9 mouse cellular contexts compared by ENCODE assay signal in genomic region chr12:45443512-45444190, GRCm38 (mm10).
DNase-seq lines count a peak whose midpoint lies in the region; ATAC-seq and TF ChIP-seq lines count a peak whose summit lies in the region.
"Had no signal": no experiment of that assay in that cellular context is flagged by ENCODE, and none has a peak within 500 bp of the region (broad histone marks: within the 10 kb centered on the region; RNA-seq: fewer than 3 reads in every experiment).

No protein-coding gene starts in this region.

- WGBS in hindbrain, embryonic 15.5 days = 57% methylated on average over 8 of the region's 8 CpGs
- 50% methylated on average over 8 of the region's 8 CpGs for WGBS in lung, embryonic 14.5 days

- peaks cover 32% of the 10 kb centered on the region for H3K9me3 ChIP-seq in CH12.LX (replicated peaks; ENCODE audit: low read length)
- H3K9me3 ChIP-seq in hindbrain, embryonic 15.5 days = no peaks in the 10 kb centered on the region
- no peaks in the 10 kb centered on the region for H3K9me3 ChIP-seq in lung, embryonic 14.5 days (ENCODE audit: low read depth, low read length)
- H3K9me3 ChIP-seq: heart, embryonic 15.5 days had no signal

- TF ChIP-seq CTCF in CH12.LX (conservative IDR thresholded peaks at IDR 0.05 in 1 of 2, IDR thresholded peaks at IDR 0.05 in 1 of 2; ENCODE audit: low read depth in 2 of 2, low read length in 2 of 2) = peak; percentile 13 to 28; a peak in 2 of 4 replicates
- peak; percentile 74 for TF ChIP-seq CTCF in lung, embryonic 14.5 days (IDR thresholded peaks at IDR 0.05; ENCODE audit: low read depth)

- H3K9ac ChIP-seq in CH12.LX (ENCODE audit: insufficient read depth, low read depth) = no peak overlapping the region
- no peak overlapping the region for H3K9ac ChIP-seq in hindbrain, embryonic 15.5 days
- no peak overlapping the region for H3K9ac ChIP-seq in lung, embryonic 14.5 days
- H3K9ac ChIP-seq: heart, embryonic 15.5 days had no signal

- H3K4me1 ChIP-seq in CH12.LX (ENCODE audit: control insufficient read depth in 1 of 2, insufficient read depth in 2 of 2) = no peaks in the 10 kb centered on the region
- no peaks in the 10 kb centered on the region for H3K4me1 ChIP-seq in hindbrain, embryonic 15.5 days (replicated peaks)
- H3K4me1 ChIP-seq in lung, embryonic 14.5 days (ENCODE audit: insufficient read depth) = no peaks in the 10 kb centered on the region
- H3K4me1 ChIP-seq: heart, embryonic 15.5 days had no signal

- H3K4me2 ChIP-seq in CH12.LX (ENCODE audit: insufficient read depth, low read depth, poor library complexity, severe bottlenecking) = no peak overlapping the region
- no peak overlapping the region for H3K4me2 ChIP-seq in hindbrain, embryonic 15.5 days
- no peak overlapping the region for H3K4me2 ChIP-seq in lung, embryonic 14.5 days
- H3K4me2 ChIP-seq: heart, embryonic 15.5 days had no signal

- no peaks in the 10 kb centered on the region for H3K79me2 ChIP-seq in CH12.LX (replicated peaks; ENCODE audit: control insufficient read depth, extremely low read depth, insufficient read depth, poor library complexity, severe bottlenecking)

- no peak for DNase-seq in frontal cortex, postnatal 10 days (ENCODE audit: low spot score in 2 of 2)
- peak; percentile 0 for DNase-seq in CH12.LX (ENCODE audit: extremely low read depth)
- peak; percentile 62 to 76 for DNase-seq in cerebellum, postnatal 10 days
- DNase-seq in lung, embryonic 14.5 days = peak; percentile 78
- DNase-seq in retina, postnatal 7 days (ENCODE audit: low read depth, low spot score) = peak; percentile 34
- no peak for DNase-seq in spleen, postnatal 36 days (ENCODE audit: low spot score in 2 of 2)

- no peak for TF ChIP-seq EP300 in CH12.LX (IDR thresholded peaks at IDR 0.05; ENCODE audit: low read length)

- in situ Hi-C loops in CH12.LX (cut with MboI; ENCODE audit: low pct_ligation_motif_present, low pct_unique_long_range_greater_than_20kb, low sequenced_read_pairs) = no loop called here

- ATAC-seq in frontal cortex, adult (ENCODE audit: low TSS enrichment) = peak; percentile 89
- peak; percentile 51; the same call in 1 of the 2 replicates for ATAC-seq in hindbrain, embryonic 15.5 days (ENCODE audit: low FRiP score, low read depth)
- peak; percentile 44; the same call in 1 of the 2 replicates for ATAC-seq in lung, embryonic 14.5 days (ENCODE audit: insufficient read depth)

- no peaks in the 10 kb centered on the region for H3K36me3 ChIP-seq in CH12.LX (replicated peaks in 1 of 2; ENCODE audit: control insufficient read depth in 1 of 2, insufficient read depth in 1 of 2, low read length in 1 of 2)
- no peaks in the 10 kb centered on the region for H3K36me3 ChIP-seq in hindbrain, embryonic 15.5 days
- no peaks in the 10 kb centered on the region for H3K36me3 ChIP-seq in lung, embryonic 14.5 days (ENCODE audit: insufficient read depth)
- H3K36me3 ChIP-seq: heart, embryonic 15.5 days had no signal

- no peaks in the 10 kb centered on the region for H3K27me3 ChIP-seq in CH12.LX (replicated peaks)
- no peaks in the 10 kb centered on the region for H3K27me3 ChIP-seq in hindbrain, embryonic 15.5 days
- H3K27me3 ChIP-seq in lung, embryonic 14.5 days (ENCODE audit: insufficient read depth, low read length) = no peaks in the 10 kb centered on the region
- H3K27me3 ChIP-seq: heart, embryonic 15.5 days had no signal

- TF ChIP-seq RAD21 in CH12.LX (IDR thresholded peaks at IDR 0.05; ENCODE audit: low read depth, low read length) = no peak; the same call in 1 of the 2 replicates

- no peak for TF ChIP-seq POLR2A in CH12.LX (IDR thresholded peaks at IDR 0.05; ENCODE audit: low read depth, low read length)

- no peak overlapping the region for H3K27ac ChIP-seq in CH12.LX (ENCODE audit: insufficient read depth, low read depth)
- H3K27ac ChIP-seq in hindbrain, embryonic 15.5 days (replicated peaks) = no peak overlapping the region
- no peak overlapping the region for H3K27ac ChIP-seq in lung, embryonic 14.5 days (ENCODE audit: low read depth)
- H3K27ac ChIP-seq: heart, embryonic 15.5 days had no signal

- no peak overlapping the region for H3K4me3 ChIP-seq in CH12.LX (replicated peaks in 1 of 3; ENCODE audit: low read depth in 2 of 3, low read length in 2 of 3, poor library complexity in 1 of 3)
- H3K4me3 ChIP-seq in hindbrain, embryonic 15.5 days = no peak overlapping the region
- no peak overlapping the region for H3K4me3 ChIP-seq in lung, embryonic 14.5 days (ENCODE audit: low read depth, low read length)
- H3K4me3 ChIP-seq: heart, embryonic 15.5 days had no signal

- dilution Hi-C loops in CH12.LX (cut with MboI; ENCODE audit: extremely low pct_ligation_motif_present, extremely low pct_unique_long_range_greater_than_20kb, low sequenced_read_pairs) = no loop called here

TF ChIP-seq in CH12.LX, 34 proteins besides CTCF, POLR2A, EP300 and RAD21:
- TF ChIP-seq CHD1 (IDR thresholded peaks at IDR 0.05; ENCODE audit: low read depth, low read length) (no peak), USF2 (conservative IDR thresholded peaks at IDR 0.05; ENCODE audit: low read depth, low read length) (no peak), USF1 (IDR thresholded peaks at IDR 0.05; ENCODE audit: low read depth, low read length) (no peak), ETS1 (conservative IDR thresholded peaks at IDR 0.05; ENCODE audit: low read depth, low read length) (no peak), TCF12 (IDR thresholded peaks at IDR 0.05; ENCODE audit: low read depth, low read length) (no peak), E2F4 (IDR thresholded peaks at IDR 0.05; ENCODE audit: insufficient replicate concordance, low read depth, low read length) (no peak)
TF ChIP-seq in CH12.LX: peak in this region for 0.

Comparison
In these comparisons a context has a peak if more than half of its experiments do, and no peak if none do; other contexts are left out.
1. DNase-seq: peak in CH12.LX (single experiment), cerebellum, postnatal 10 days (2 of 2), lung, embryonic 14.5 days (single experiment) and retina, postnatal 7 days (single experiment); none in frontal cortex, postnatal 10 days (0 of 2) and spleen, postnatal 36 days (0 of 2).
2. Peak in every context shown above with its lines, with median percentiles within 50 percentile points of each other: ATAC-seq.